Mouse (Mus musculus): ENCODE measurements around the gene Itga5.

GRCm38 (mm10) chr15:103339961-103340337, 26.6 kb downstream of the Itga5 start, which contains the start of gene Zfp385a:
- TF ChIP-seq CTCF (IDR thresholded peaks at IDR 0.05; ENCODE audit: low read depth) (peak; percentile 28; the same call in 1 of the 2 replicates), EP300 (optimal IDR thresholded peaks at IDR 0.05) (no peak)

Measured in stomach, postnatal 0 days (tissue).